Mouse (Mus musculus): ENCODE results near the gene Dab1.

- TF ChIP-seq CTCF (IDR thresholded peaks at IDR 0.05; ENCODE audit: control insufficient read depth, insufficient read depth, insufficient read length) (no peak), MAX (IDR thresholded peaks at IDR 0.05) (no peak), CEBPB (IDR thresholded peaks at IDR 0.05; ENCODE audit: low read depth) (no peak)
These were observed 375.2 kb downstream of the Dab1 start for GRCm38 (mm10) chr4:103994406-103994805.
